In genomic region chr10:83107385-83107784, GRCm38 (mm10) we compare ENCODE assay signal across 12 mouse cellular contexts.
DNase-seq lines count a peak whose midpoint lies in the region; ATAC-seq and TF ChIP-seq lines count a peak whose summit lies in the region.
"Had no signal": no experiment of that assay in that cellular context is flagged by ENCODE, and none has a peak within 500 bp of the region (broad histone marks: within the 10 kb centered on the region; RNA-seq: fewer than 3 reads in every experiment).

No protein-coding gene starts in this region.

- 32% methylated on average over 8 of the region's 8 CpGs for WGBS in forebrain, embryonic 16.5 days
- 35% methylated on average over 8 of the region's 8 CpGs for WGBS in neural tube, embryonic 13.5 days

- intact Hi-C loops in left cerebral cortex, adult 2 months (cut with DNase I) = loop anchor here (2.0 to 5.0 kb wide), 2 partner anchors 47 to 75 kb away; no protein-coding TSS in a partner anchor

- ATAC-seq in forebrain, embryonic 16.5 days = no peak
- ATAC-seq in neural tube, embryonic 13.5 days (ENCODE audit: low read depth) = no peak
- ATAC-seq in inflammation-experienced regulatory T-cells, adult 6 months = no peak
- ATAC-seq: activated CD4-positive, CD25-positive, alpha-beta regulatory T cell, adult 4 months had no signal

- TF ChIP-seq CTCF in left cerebral cortex, adult 2 months (IDR thresholded peaks at IDR 0.05) = no peak

- H3K27me3 ChIP-seq in forebrain, embryonic 16.5 days (replicated peaks; ENCODE audit: control insufficient read depth, insufficient read depth, low read length) = no peaks in the 10 kb centered on the region
- H3K27me3 ChIP-seq in neural tube, embryonic 13.5 days = no peaks in the 10 kb centered on the region
- H3K27me3 ChIP-seq: neural tube, embryonic 12.5 days had no signal

- H3K9me3 ChIP-seq in forebrain, embryonic 16.5 days (ENCODE audit: control insufficient read depth, low read length) = no peaks in the 10 kb centered on the region
- H3K9me3 ChIP-seq in neural tube, embryonic 13.5 days = no peaks in the 10 kb centered on the region
- H3K9me3 ChIP-seq: neural tube, embryonic 12.5 days had no signal

- no peak overlapping the region for H3K4me2 ChIP-seq in forebrain, embryonic 16.5 days (ENCODE audit: low read length)
- no peak overlapping the region for H3K4me2 ChIP-seq in neural tube, embryonic 13.5 days
- H3K4me2 ChIP-seq: neural tube, embryonic 12.5 days had no signal

- DNase-seq in left cerebral cortex, adult 2 months (ENCODE audit: extremely low spot score in 1 of 2, low spot score in 2 of 2) = no peak
- DNase-seq in left cerebral cortex, adult 9 months (ENCODE audit: low spot score in 2 of 2) = no peak
- DNase-seq in natural killer cell, adult 2 months (ENCODE audit: low spot score in 2 of 2) = no peak
- no peak for DNase-seq in right cerebral cortex, adult 18-20 months
- DNase-seq: heart, postnatal 36 days; thymus, postnatal 36 days had no signal

- H3K27ac ChIP-seq in left cerebral cortex, adult 2 months = peak overlapping the region; percentile 50; the same call in 1 of the 2 replicates
- peak overlapping the region; percentile 72 for H3K27ac ChIP-seq in brown adipose tissue, adult 24 weeks (replicated peaks; ENCODE audit: low read depth, low read length)
- peak overlapping the region; percentile 13 for H3K27ac ChIP-seq in forebrain, embryonic 16.5 days (ENCODE audit: low read length)
- H3K27ac ChIP-seq in neural tube, embryonic 13.5 days (replicated peaks) = peak overlapping the region; percentile 59; the same call in 1 of the 2 replicates
- H3K27ac ChIP-seq: neural tube, embryonic 12.5 days had no signal

- H3K36me3 ChIP-seq in forebrain, embryonic 16.5 days (ENCODE audit: control insufficient read depth, insufficient read depth) = no peaks in the 10 kb centered on the region
- H3K36me3 ChIP-seq in neural tube, embryonic 13.5 days = no peaks in the 10 kb centered on the region
- H3K36me3 ChIP-seq: neural tube, embryonic 12.5 days had no signal

- no peak overlapping the region for H3K9ac ChIP-seq in forebrain, embryonic 16.5 days (replicated peaks; ENCODE audit: low read depth, low read length)
- no peak overlapping the region for H3K9ac ChIP-seq in neural tube, embryonic 13.5 days
- H3K9ac ChIP-seq: neural tube, embryonic 12.5 days had no signal

- H3K4me3 ChIP-seq in left cerebral cortex, adult 2 months = no peak overlapping the region
- H3K4me3 ChIP-seq in brown adipose tissue, adult 24 weeks (ENCODE audit: insufficient read depth, low read depth, low read length) = no peak overlapping the region
- no peak overlapping the region for H3K4me3 ChIP-seq in forebrain, embryonic 16.5 days (replicated peaks; ENCODE audit: low read length)
- H3K4me3 ChIP-seq in neural tube, embryonic 13.5 days = no peak overlapping the region
- H3K4me3 ChIP-seq: neural tube, embryonic 12.5 days had no signal

- H3K4me1 ChIP-seq in brown adipose tissue, adult 24 weeks (ENCODE audit: control insufficient read depth, insufficient read depth, insufficient read length, low read length) = peaks cover 17% of the 10 kb centered on the region
- peaks cover 66% of the 10 kb centered on the region for H3K4me1 ChIP-seq in forebrain, embryonic 16.5 days (replicated peaks; ENCODE audit: control insufficient read depth, insufficient read depth, low read length)
- H3K4me1 ChIP-seq in neural tube, embryonic 13.5 days (replicated peaks) = peaks cover 71% of the 10 kb centered on the region

Comparison
In these comparisons a context has a peak if more than half of its experiments do, and no peak if none do; other contexts are left out.
1. H3K27ac ChIP-seq: peak in every context shown above with its lines; median percentile 72 in brown adipose tissue, adult 24 weeks; 59 in neural tube, embryonic 13.5 days; 50 in left cerebral cortex, adult 2 months; 13 in forebrain, embryonic 16.5 days.